10 mouse cellular contexts compared by ENCODE assay signal in the genomic region with DNA sequence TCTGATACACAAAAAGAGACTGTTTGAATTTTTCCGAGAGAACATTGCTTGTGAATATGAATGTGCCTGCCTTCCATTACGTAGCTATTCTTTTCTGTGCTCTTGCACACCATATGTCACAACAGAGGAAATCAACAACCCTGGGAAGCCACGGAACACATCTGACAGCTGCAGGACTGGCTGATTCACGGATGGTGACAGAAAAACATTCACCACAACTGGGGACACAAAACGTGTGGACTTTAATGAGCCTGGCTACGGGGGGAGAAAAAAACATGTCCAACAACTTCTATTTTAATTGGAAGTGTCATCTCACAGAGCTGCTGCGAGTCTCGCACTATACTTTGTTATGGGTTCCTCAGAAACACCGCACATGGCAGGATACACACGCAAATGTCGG.
DNase-seq lines count a peak whose midpoint lies in the region; ATAC-seq lines count a peak whose summit lies in the region.
"Had no signal": no experiment of that assay in that cellular context is flagged by ENCODE, and none has a peak within 500 bp of the region (broad histone marks: within the 10 kb centered on the region; RNA-seq: fewer than 3 reads in every experiment).

No protein-coding gene starts in this region.

- H3K27ac ChIP-seq in embryonic facial prominence, embryonic 14.5 days (replicated peaks; ENCODE audit: low read depth, low read length): no peak overlapping the region
- no peak overlapping the region for H3K27ac ChIP-seq in embryonic facial prominence, embryonic 10.5 days (replicated peaks)
- no peak overlapping the region for H3K27ac ChIP-seq in kidney, embryonic 14.5 days (ENCODE audit: low read depth, low read length)
- H3K27ac ChIP-seq: kidney, embryonic 15.5 days had no signal

- peaks cover 19% of the 10 kb centered on the region for H3K4me1 ChIP-seq in embryonic facial prominence, embryonic 14.5 days (ENCODE audit: control insufficient read depth, insufficient read depth, low read length)
- H3K4me1 ChIP-seq in embryonic facial prominence, embryonic 10.5 days: peaks cover 21% of the 10 kb centered on the region
- H3K4me1 ChIP-seq in kidney, embryonic 14.5 days (ENCODE audit: control insufficient read depth, insufficient read depth, low read length): peaks cover 25% of the 10 kb centered on the region

- no peak overlapping the region for H3K9ac ChIP-seq in embryonic facial prominence, embryonic 14.5 days (ENCODE audit: low read depth, low read length)
- H3K9ac ChIP-seq in kidney, embryonic 14.5 days (ENCODE audit: low read depth, low read length): no peak overlapping the region
- H3K9ac ChIP-seq: kidney, embryonic 15.5 days had no signal

- H3K36me3 ChIP-seq in embryonic facial prominence, embryonic 14.5 days (ENCODE audit: control insufficient read depth, insufficient read depth, low read length): no peaks in the 10 kb centered on the region
- no peaks in the 10 kb centered on the region for H3K36me3 ChIP-seq in embryonic facial prominence, embryonic 10.5 days (replicated peaks)
- no peaks in the 10 kb centered on the region for H3K36me3 ChIP-seq in kidney, embryonic 14.5 days (ENCODE audit: control insufficient read depth, insufficient read depth, low read length)
- H3K36me3 ChIP-seq: kidney, embryonic 15.5 days had no signal

- ATAC-seq in embryonic facial prominence, embryonic 14.5 days (ENCODE audit: low read depth): no peak
- no peak for ATAC-seq in kidney, embryonic 14.5 days (ENCODE audit: low FRiP score, low TSS enrichment)

- no peaks in the 10 kb centered on the region for H3K9me3 ChIP-seq in embryonic facial prominence, embryonic 14.5 days (ENCODE audit: control insufficient read depth, low read length)
- no peaks in the 10 kb centered on the region for H3K9me3 ChIP-seq in embryonic facial prominence, embryonic 10.5 days
- no peaks in the 10 kb centered on the region for H3K9me3 ChIP-seq in kidney, embryonic 14.5 days (ENCODE audit: control insufficient read depth, low read length)
- H3K9me3 ChIP-seq: kidney, embryonic 15.5 days had no signal

- peak; percentile 56 for DNase-seq in embryonic facial prominence, embryonic 14.5 days (ENCODE audit: low spot score)
- no peak for DNase-seq in embryonic facial prominence, embryonic 10.5 days (ENCODE audit: low spot score)
- DNase-seq in right cerebral cortex, adult 18-20 months: peak; percentile 63
- DNase-seq in right cerebral cortex, postnatal 14 days: no peak
- peak; percentile 37 to 70 for DNase-seq in left cerebral cortex, postnatal 14 days (ENCODE audit: low spot score in 2 of 2)
- DNase-seq in T-cell, adult 2 months (ENCODE audit: low spot score): no peak
- no peak for DNase-seq in ovary, postnatal 14 days (ENCODE audit: low spot score)
- DNase-seq: lung, adult 18-20 months had no signal

- H3K4me2 ChIP-seq in embryonic facial prominence, embryonic 14.5 days (ENCODE audit: low read depth, low read length): no peak overlapping the region
- no peak overlapping the region for H3K4me2 ChIP-seq in kidney, embryonic 14.5 days (replicated peaks; ENCODE audit: low read depth, low read length)
- H3K4me2 ChIP-seq: kidney, embryonic 15.5 days had no signal

- 62% methylated on average over 11 of the region's 11 CpGs for WGBS in embryonic facial prominence, embryonic 14.5 days
- 79% methylated on average over 11 of the region's 11 CpGs for WGBS in embryonic facial prominence, embryonic 10.5 days
- 62% methylated on average over 11 of the region's 11 CpGs for WGBS in kidney, embryonic 14.5 days

- no peak overlapping the region for H3K4me3 ChIP-seq in embryonic facial prominence, embryonic 14.5 days (ENCODE audit: low read depth, low read length)
- H3K4me3 ChIP-seq in embryonic facial prominence, embryonic 10.5 days: no peak overlapping the region
- H3K4me3 ChIP-seq in kidney, embryonic 14.5 days (ENCODE audit: low read length): no peak overlapping the region
- H3K4me3 ChIP-seq: kidney, embryonic 15.5 days had no signal

- intact Hi-C loops in left cerebral cortex, postnatal 14 days (cut with DNase I): loop anchor here (10.0 kb wide), 1 partner anchor 198 kb away; the partner anchor contains the start of gene Slc2a13

- no peaks in the 10 kb centered on the region for H3K27me3 ChIP-seq in embryonic facial prominence, embryonic 14.5 days (replicated peaks; ENCODE audit: control insufficient read depth, insufficient read depth, low read length)
- no peaks in the 10 kb centered on the region for H3K27me3 ChIP-seq in embryonic facial prominence, embryonic 10.5 days (replicated peaks; ENCODE audit: low read depth, poor library complexity, severe bottlenecking)
- no peaks in the 10 kb centered on the region for H3K27me3 ChIP-seq in kidney, embryonic 14.5 days (ENCODE audit: control insufficient read depth, insufficient read depth, low read length)
- H3K27me3 ChIP-seq: kidney, embryonic 15.5 days had no signal

Comparison
In these comparisons a context has a peak if more than half of its experiments do, and no peak if none do; other contexts are left out.
1. DNase-seq: peak in embryonic facial prominence, embryonic 14.5 days (single experiment), right cerebral cortex, adult 18-20 months (single experiment) and left cerebral cortex, postnatal 14 days (2 of 2); none in embryonic facial prominence, embryonic 10.5 days (single experiment), right cerebral cortex, postnatal 14 days (single experiment), T-cell, adult 2 months (single experiment) and ovary, postnatal 14 days (single experiment).